In genomic region chr16:24234795-24235194, GRCm38 (mm10) we compare ENCODE assay signal across 14 mouse cellular contexts.
DNase-seq lines count a peak whose midpoint lies in the region; ATAC-seq and TF ChIP-seq lines count a peak whose summit lies in the region.
"Had no signal": no experiment of that assay in that cellular context is flagged by ENCODE, and none has a peak within 500 bp of the region (broad histone marks: within the 10 kb centered on the region; RNA-seq: fewer than 3 reads in every experiment).

No protein-coding gene starts in this region.

- no peak overlapping the region for H3K4me3 ChIP-seq in forebrain, postnatal 0 days (ENCODE audit: low read depth, low read length)
- H3K4me3 ChIP-seq: limb, embryonic 10.5 days; liver, embryonic 15.5 days had no signal

- H3K4me2 ChIP-seq in forebrain, postnatal 0 days (ENCODE audit: low read depth) = no peak overlapping the region
- H3K4me2 ChIP-seq: liver, embryonic 15.5 days; midbrain, embryonic 11.5 days had no signal

- no peak for ATAC-seq in forebrain, postnatal 0 days

- intact Hi-C loops in heart, postnatal 25 days (cut with DNase I) = loop anchor here (5.0 kb wide), 2 partner anchors 52 to 242 kb away; no protein-coding TSS in a partner anchor

- DNase-seq in heart, adult 11 months = peak; percentile 92
- DNase-seq in heart, postnatal 25 days (ENCODE audit: low spot score) = no peak
- DNase-seq in lung, adult 18-20 months = peak; percentile 28 to 32
- no peak for DNase-seq in lung, postnatal 14 days
- DNase-seq in kidney, adult 9 months = peak; percentile 31
- peak; percentile 31 to 35 for DNase-seq in lung, postnatal 4 days
- no peak for DNase-seq in forebrain, postnatal 0 days
- no peak for DNase-seq in urinary bladder, postnatal 4 days (ENCODE audit: low spot score in 2 of 2)
- DNase-seq: cerebellum, adult 8-10 months; embryo, embryonic 11 days; gastrocnemius, postnatal 25 days had no signal

- H3K4me1 ChIP-seq in forebrain, postnatal 0 days (ENCODE audit: insufficient read depth) = no peaks in the 10 kb centered on the region

- no peaks in the 10 kb centered on the region for H3K27me3 ChIP-seq in forebrain, postnatal 0 days (ENCODE audit: insufficient read depth, low read length)
- H3K27me3 ChIP-seq: liver, embryonic 15.5 days had no signal

- 89% methylated on average over 11 of the region's 11 CpGs for WGBS in forebrain, postnatal 0 days

- H3K36me3 ChIP-seq in forebrain, postnatal 0 days (ENCODE audit: insufficient read depth) = no peaks in the 10 kb centered on the region
- H3K36me3 ChIP-seq: limb, embryonic 10.5 days; liver, embryonic 15.5 days had no signal

- no peak overlapping the region for H3K27ac ChIP-seq in forebrain, postnatal 0 days (ENCODE audit: low read depth, low read length)
- H3K27ac ChIP-seq: limb, embryonic 10.5 days; liver, embryonic 15.5 days had no signal

- no peak for TF ChIP-seq CTCF in forebrain, postnatal 0 days (IDR thresholded peaks at IDR 0.05; ENCODE audit: low read depth)

- H3K9ac ChIP-seq in forebrain, postnatal 0 days = no peak overlapping the region
- H3K9ac ChIP-seq: liver, embryonic 15.5 days had no signal

- no peaks in the 10 kb centered on the region for H3K9me3 ChIP-seq in forebrain, postnatal 0 days (ENCODE audit: low read length)
- H3K9me3 ChIP-seq: limb, embryonic 10.5 days; liver, embryonic 15.5 days had no signal

Comparison
In these comparisons a context has a peak if more than half of its experiments do, and no peak if none do; other contexts are left out.
1. DNase-seq: peak in heart, adult 11 months (single experiment), lung, adult 18-20 months (2 of 2), kidney, adult 9 months (single experiment) and lung, postnatal 4 days (2 of 2); none in heart, postnatal 25 days (single experiment), lung, postnatal 14 days (single experiment), forebrain, postnatal 0 days (single experiment) and urinary bladder, postnatal 4 days (0 of 2).